Mouse (Mus musculus): ENCODE results near the gene Tor2a. TPM values are rescaled to one million over a fixed set of nuclear protein-coding genes. Genes with fewer than 3 reads are reported as not detected.

Gene Tor2a
- total and polyA plus RNA-seq, 3 experiments, result 33.3 to 53.8 (median 41.4) TPM

- in situ Hi-C loops (cut with MboI; ENCODE audit: low pct_ligation_motif_present, low pct_unique_long_range_greater_than_20kb, low sequenced_read_pairs), result loop anchor here (5.0 kb wide), 2 partner anchors 46 to 126 kb away; partner anchors contain the start of gene Cdk9
These were observed 1.5 kb downstream of the Tor2a start for GRCm38 (mm10) chr2:32758503-32758902.

DNA sequence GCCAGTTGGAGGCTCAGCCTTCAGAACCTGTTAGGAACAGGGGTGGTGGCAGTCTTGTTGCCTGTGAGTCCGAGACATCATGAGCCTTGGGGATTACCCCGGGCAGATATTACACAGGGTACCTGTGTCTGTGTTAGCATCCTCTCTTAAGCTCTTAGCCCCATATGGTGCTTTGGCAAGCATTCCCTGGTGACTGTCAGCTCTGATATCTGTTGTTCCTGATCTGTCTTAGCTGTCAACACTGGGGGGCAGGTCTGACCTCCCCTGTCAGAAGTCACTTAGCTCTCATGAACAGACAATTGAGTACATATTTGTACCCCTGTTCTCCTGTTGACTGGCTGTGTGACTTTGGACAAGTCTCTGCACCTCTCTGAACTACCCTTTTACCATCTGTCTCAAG is 2.0 kb downstream of the Tor2a start:
- H3K4me1 ChIP-seq (ENCODE audit: control insufficient read depth in 1 of 2, insufficient read depth in 2 of 2), result peaks cover 0 to 10% of the 10 kb centered on the region in 2 experiments; a peak in 3 of 4 replicates
- dilution Hi-C loops (cut with MboI; ENCODE audit: extremely low pct_ligation_motif_present, extremely low pct_unique_long_range_greater_than_20kb, low sequenced_read_pairs) (no loop called here), in situ Hi-C loops (cut with MboI; ENCODE audit: low pct_ligation_motif_present, low pct_unique_long_range_greater_than_20kb, low sequenced_read_pairs) (loop anchor here (5.0 kb wide), 2 partner anchors 47 to 127 kb away; partner anchors contain the start of gene Cdk9)
- peaks cover 35 to 64% of the 10 kb centered on the region in 2 experiments for H3K36me3 ChIP-seq (replicated peaks in 1 of 2; ENCODE audit: control insufficient read depth in 1 of 2, insufficient read depth in 1 of 2, low read length in 1 of 2)
- no peaks in the 10 kb centered on the region for H3K27me3 ChIP-seq (replicated peaks)
- no peak overlapping the region for H3K4me2 ChIP-seq (ENCODE audit: insufficient read depth, low read depth, poor library complexity, severe bottlenecking)
- DNase-seq (ENCODE audit: extremely low read depth), result no peak
- no peak overlapping the region for H3K27ac ChIP-seq (ENCODE audit: insufficient read depth, low read depth)
- H3K9ac ChIP-seq (ENCODE audit: insufficient read depth, low read depth), result no peak overlapping the region
- no peaks in the 10 kb centered on the region for H3K79me2 ChIP-seq (replicated peaks; ENCODE audit: control insufficient read depth, extremely low read depth, insufficient read depth, poor library complexity, severe bottlenecking)
- no peak overlapping the region for H3K4me3 ChIP-seq (replicated peaks in 1 of 3; ENCODE audit: low read depth in 2 of 3, low read length in 2 of 3, poor library complexity in 1 of 3)
- H3K9me3 ChIP-seq (replicated peaks; ENCODE audit: low read length), result no peaks in the 10 kb centered on the region
- TF ChIP-seq HCFC1 (IDR thresholded peaks at IDR 0.05; ENCODE audit: low read depth, low read length), result no peak

More at GRCm38 (mm10) chr2:32758503-32758902, 1.5 kb downstream of the Tor2a start:
- H3K4me2 ChIP-seq (ENCODE audit: insufficient read depth, low read depth, poor library complexity, severe bottlenecking), result no peak overlapping the region
- no peak for DNase-seq (ENCODE audit: extremely low read depth)
- H3K4me1 ChIP-seq (ENCODE audit: control insufficient read depth in 1 of 2, insufficient read depth in 2 of 2), result peaks cover 0 to 10% of the 10 kb centered on the region in 2 experiments; a peak in 3 of 4 replicates
- no peak overlapping the region for H3K27ac ChIP-seq (ENCODE audit: insufficient read depth, low read depth)
- H3K9me3 ChIP-seq (replicated peaks; ENCODE audit: low read length), result no peaks in the 10 kb centered on the region
- H3K9ac ChIP-seq (ENCODE audit: insufficient read depth, low read depth), result no peak overlapping the region
- no peaks in the 10 kb centered on the region for H3K27me3 ChIP-seq (replicated peaks)
- no peak overlapping the region for H3K4me3 ChIP-seq (replicated peaks in 1 of 3; ENCODE audit: low read depth in 2 of 3, low read length in 2 of 3, poor library complexity in 1 of 3)
- TF ChIP-seq HCFC1 (IDR thresholded peaks at IDR 0.05; ENCODE audit: low read depth, low read length), result no peak
- TF ChIP-seq MAX (IDR thresholded peaks at IDR 0.05; ENCODE audit: low read length), result no peak
- no peak for TF ChIP-seq IRF4 (IDR thresholded peaks at IDR 0.05; ENCODE audit: low read depth, low read length)
- TF ChIP-seq POLR2AphosphoS2 (IDR thresholded peaks at IDR 0.05; ENCODE audit: low read depth, low read length), result no peak
- TF ChIP-seq USF2 (conservative IDR thresholded peaks at IDR 0.05; ENCODE audit: low read depth, low read length), result no peak
- TF ChIP-seq TCF12 (IDR thresholded peaks at IDR 0.05; ENCODE audit: low read depth, low read length), result no peak
- no peak for TF ChIP-seq RAD21 (IDR thresholded peaks at IDR 0.05; ENCODE audit: low read depth, low read length)
- no peak for TF ChIP-seq ETS1 (conservative IDR thresholded peaks at IDR 0.05; ENCODE audit: low read depth, low read length)
- TF ChIP-seq NRF1 (IDR thresholded peaks at IDR 0.05; ENCODE audit: low read depth, low read length), result no peak
- no peak for TF ChIP-seq MXI1 (IDR thresholded peaks at IDR 0.05; ENCODE audit: low read depth, low read length)
- TF ChIP-seq E2F4 (IDR thresholded peaks at IDR 0.05; ENCODE audit: insufficient replicate concordance, low read depth, low read length), result no peak
- no peak for TF ChIP-seq MEF2A (IDR thresholded peaks at IDR 0.05; ENCODE audit: borderline replicate concordance, low read depth, low read length)
- TF ChIP-seq SMC3 (IDR thresholded peaks at IDR 0.05; ENCODE audit: low read depth, low read length), result no peak
- TF ChIP-seq CHD2 (IDR thresholded peaks at IDR 0.05; ENCODE audit: low read length), result no peak
- TF ChIP-seq JUN (IDR thresholded peaks at IDR 0.05; ENCODE audit: insufficient read depth, low read depth, low read length), result no peak
- TF ChIP-seq ZNF384 (IDR thresholded peaks at IDR 0.05; ENCODE audit: low read depth, low read length), result no peak
- no peak for TF ChIP-seq TBP (conservative IDR thresholded peaks at IDR 0.05; ENCODE audit: low read depth, low read length)
- dilution Hi-C loops (cut with MboI; ENCODE audit: extremely low pct_ligation_motif_present, extremely low pct_unique_long_range_greater_than_20kb, low sequenced_read_pairs), result no loop called here
- H3K36me3 ChIP-seq (replicated peaks in 1 of 2; ENCODE audit: control insufficient read depth in 1 of 2, insufficient read depth in 1 of 2, low read length in 1 of 2), result peaks cover 37 to 68% of the 10 kb centered on the region in 2 experiments
- no peaks in the 10 kb centered on the region for H3K79me2 ChIP-seq (replicated peaks; ENCODE audit: control insufficient read depth, extremely low read depth, insufficient read depth, poor library complexity, severe bottlenecking)

Data from CH12.LX (cell line).